19 mouse cellular contexts compared by ENCODE assay signal in genomic region chr5:136263342-136263741, GRCm38 (mm10). TPM values are rescaled to one million over a fixed set of nuclear protein-coding genes. Genes with fewer than 3 reads are reported as not detected.
DNase-seq lines count a peak whose midpoint lies in the region; ATAC-seq lines count a peak whose summit lies in the region.
"Had no signal": no experiment of that assay in that cellular context is flagged by ENCODE, and none has a peak within 500 bp of the region (broad histone marks: within the 10 kb centered on the region; RNA-seq: fewer than 3 reads in every experiment).

No protein-coding gene starts in this region.

- ATAC-seq in forebrain, embryonic 14.5 days, result no peak
- no peak for ATAC-seq in forebrain, embryonic 13.5 days
- ATAC-seq in erythroblast, adult 5-6 weeks (replicated peaks; ENCODE audit: low FRiP score, poor library complexity, severe bottlenecking), result no peak
- ATAC-seq: midbrain, embryonic 15.5 days had no signal

- H3K27ac ChIP-seq in forebrain, embryonic 14.5 days (ENCODE audit: low read depth, low read length), result no peak overlapping the region
- H3K27ac ChIP-seq in forebrain, embryonic 13.5 days, result no peak overlapping the region
- H3K27ac ChIP-seq: limb, embryonic 10.5 days; macrophage; midbrain, embryonic 15.5 days; neural tube, embryonic 12.5 days had no signal

- H3K9ac ChIP-seq in forebrain, embryonic 14.5 days (ENCODE audit: low read length), result no peak overlapping the region
- H3K9ac ChIP-seq in forebrain, embryonic 13.5 days, result no peak overlapping the region
- H3K9ac ChIP-seq: heart, embryonic 12.5 days; midbrain, embryonic 15.5 days; neural tube, embryonic 12.5 days had no signal

- H3K36me3 ChIP-seq in forebrain, embryonic 14.5 days (ENCODE audit: control insufficient read depth, insufficient read depth, low read length), result no peaks in the 10 kb centered on the region
- H3K36me3 ChIP-seq in forebrain, embryonic 13.5 days (ENCODE audit: poor library complexity, severe bottlenecking), result peaks cover 4% of the 10 kb centered on the region; the same call in 1 of the 2 replicates
- H3K36me3 ChIP-seq: heart, embryonic 12.5 days; limb, embryonic 10.5 days; midbrain, embryonic 15.5 days; neural tube, embryonic 12.5 days had no signal

- 81% methylated on average over 4 of the region's 4 CpGs for WGBS in forebrain, embryonic 14.5 days
- 83% methylated on average over 4 of the region's 4 CpGs for WGBS in forebrain, embryonic 13.5 days

- intact Hi-C loops in left cerebral cortex, postnatal 14 days (cut with DNase I), result no loop called here

- no peak overlapping the region for H3K4me2 ChIP-seq in forebrain, embryonic 14.5 days (ENCODE audit: low read length)
- H3K4me2 ChIP-seq in forebrain, embryonic 13.5 days, result no peak overlapping the region
- H3K4me2 ChIP-seq: heart, embryonic 12.5 days; midbrain, embryonic 15.5 days; neural tube, embryonic 12.5 days had no signal

- H3K9me3 ChIP-seq in forebrain, embryonic 14.5 days (replicated peaks; ENCODE audit: control insufficient read depth, low read length), result no peaks in the 10 kb centered on the region
- H3K9me3 ChIP-seq in forebrain, embryonic 13.5 days (replicated peaks), result no peaks in the 10 kb centered on the region
- H3K9me3 ChIP-seq: heart, embryonic 12.5 days; limb, embryonic 10.5 days; midbrain, embryonic 15.5 days; neural tube, embryonic 12.5 days had no signal

- H3K27me3 ChIP-seq in forebrain, embryonic 14.5 days (replicated peaks; ENCODE audit: control insufficient read depth, insufficient read depth, low read length), result no peaks in the 10 kb centered on the region
- no peaks in the 10 kb centered on the region for H3K27me3 ChIP-seq in forebrain, embryonic 13.5 days
- H3K27me3 ChIP-seq: heart, embryonic 12.5 days; midbrain, embryonic 15.5 days; neural tube, embryonic 12.5 days had no signal

- H3K4me1 ChIP-seq in forebrain, embryonic 14.5 days (ENCODE audit: control insufficient read depth, insufficient read depth, low read length), result no peaks in the 10 kb centered on the region
- H3K4me1 ChIP-seq in forebrain, embryonic 13.5 days, result no peaks in the 10 kb centered on the region
- H3K4me1 ChIP-seq: midbrain, embryonic 15.5 days; neural tube, embryonic 12.5 days had no signal

- peak; percentile 27 for DNase-seq in forebrain, embryonic 14.5 days (ENCODE audit: low spot score)
- DNase-seq in left cerebral cortex, postnatal 14 days (ENCODE audit: low spot score in 2 of 2), result peak; percentile 71 to 77
- no peak for DNase-seq in left cerebral cortex, adult 8-10 months (ENCODE audit: low spot score in 2 of 2)
- peak; percentile 22 for DNase-seq in right cerebral cortex, adult 18-20 months
- DNase-seq in liver, result no peak
- DNase-seq: adrenal gland, postnatal 14 days; cerebellum, adult 9-10 months; gastrocnemius, postnatal 14 days; heart, adult 11 months; heart, postnatal 10 days; kidney, adult 11 months; thymus, postnatal 36 days had no signal

- no peak overlapping the region for H3K4me3 ChIP-seq in forebrain, embryonic 14.5 days (ENCODE audit: low read depth, low read length)
- H3K4me3 ChIP-seq in forebrain, embryonic 13.5 days, result no peak overlapping the region
- H3K4me3 ChIP-seq: heart, embryonic 12.5 days; limb, embryonic 10.5 days; midbrain, embryonic 15.5 days; neural tube, embryonic 12.5 days had no signal

RNA-seq across cellular contexts. Expression of gene Sh2b2, which starts 17.0 kb away (rescaled TPM):
- 16.5 and 22.6 TPM in 2 replicates for polyA plus RNA-seq in forebrain, embryonic 14.5 days (2014; fragmentation: Nextera tagmentation; extraction: Ambion mirVana)
- polyA plus RNA-seq in forebrain, embryonic 13.5 days (2015; fragmentation: Nextera tagmentation; extraction: Ambion mirVana), result 17.4 and 19.9 TPM in 2 replicates
- total RNA-seq in left cerebral cortex, postnatal 14 days (2021), result 10 to 100 TPM; 10.5 to 11.3 TPM
- 1 to 10 TPM; 5.3 to 7.5 (median 6.7) TPM for total RNA-seq in left cerebral cortex, adult 8-10 months (2022)
- 1.5 and 3.8 TPM in 2 replicates for total RNA-seq in erythroblast, adult 5-6 weeks (2015; ENCODE audit: low replicate concordance)
- 1.8 and 5.0 TPM in 2 replicates for total RNA-seq in erythroblast, adult 5-6 weeks (2017; ENCODE audit: low replicate concordance)

Comparison
In these comparisons a context has a peak if more than half of its experiments do, and no peak if none do; other contexts are left out.
1. DNase-seq: peak in forebrain, embryonic 14.5 days (single experiment), left cerebral cortex, postnatal 14 days (2 of 2) and right cerebral cortex, adult 18-20 months (single experiment); none in left cerebral cortex, adult 8-10 months (0 of 2) and liver (single experiment).